Mouse (Mus musculus) hindbrain, embryonic 16.5 days (tissue): Measurements from ENCODE around the gene F2r. TPM values are rescaled to one million over a fixed set of nuclear protein-coding genes. Genes with fewer than 3 reads are reported as not detected.
A peak's percentile ranks its signal among the peaks of the same experiment; 100 is the strongest.

Source experiments
- ATAC-seq: fragments of 200-750 bp; cut with Nextera tagmentation; 2 replicates; pipeline ENCODE4 v1.8.0; 2017; ENCODE audit warnings: moderate TSS enrichment, moderate library complexity
- H3K27ac ChIP-seq: fragments of 300-500 bp; sonication (generic); 2 replicates; pipeline ENCODE4 v1.5.1; 2014; ENCODE audit warnings: low read depth, mild to moderate bottlenecking, control low read depth, low read length, moderate library complexity
- H3K27me3 ChIP-seq: fragments of 300-500 bp; sonication (generic); replicated peaks from 2 replicates; pipeline ENCODE4 v1.6.1; 2014; ENCODE audit warnings: low read length; ENCODE audit not compliant: control insufficient read depth, insufficient read depth
- H3K36me3 ChIP-seq: fragments of 300-500 bp; sonication (generic); 2 replicates; pipeline ENCODE4 v1.6.1; 2014; ENCODE audit warnings: mild to moderate bottlenecking, low read length, moderate library complexity, mixed read lengths; ENCODE audit not compliant: control insufficient read depth, insufficient read depth
- H3K4me1 ChIP-seq: fragments of 300-500 bp; sonication (generic); 2 replicates; pipeline ENCODE4 v1.6.1; 2014; ENCODE audit warnings: low read depth, low read length; ENCODE audit not compliant: control insufficient read depth, insufficient read depth
- H3K4me2 ChIP-seq: fragments of 300-500 bp; sonication (generic); 2 replicates; pipeline ENCODE4 v1.6.1; 2014; ENCODE audit warnings: mild to moderate bottlenecking, low read length, control low read depth, moderate library complexity
- H3K4me3 ChIP-seq: fragments of 300-500 bp; sonication (generic); 2 replicates; pipeline ENCODE4 v1.5.1; 2014; ENCODE audit warnings: mild to moderate bottlenecking, low read length, control low read depth, moderate library complexity
- H3K9ac ChIP-seq: fragments of 300-500 bp; sonication (generic); 2 replicates; pipeline ENCODE4 v1.6.1; 2014; ENCODE audit warnings: low read depth, mild to moderate bottlenecking, control low read depth, low read length, moderate library complexity
- H3K9me3 ChIP-seq: fragments of 300-500 bp; sonication (generic); 2 replicates; pipeline ENCODE4 v1.6.1; 2014; ENCODE audit warnings: mild to moderate bottlenecking, low read length, moderate library complexity; ENCODE audit not compliant: control insufficient read depth
- WGBS: fragments of 180-500 bp; shearing (Covaris S2); extraction: QIAGEN DNeasy Blood & Tissue Kit; methylation state at CpG from one replicate; pipeline ENCODE4 v1.1.7; 2014; 5-methylcytosine and 5-hydroxymethylcytosine counted together
- polyA plus RNA-seq: library from polyadenylated mRNA; unstranded; fragments of >200 nt; fragmentation: Nextera tagmentation; extraction: Ambion mirVana; gene quantifications from 2 replicates; pipeline ENCODE4 v1.2.1, GENCODE M21; 2015

Gene F2r
- polyA plus RNA-seq, 1 experiment from 2014 or later, result 55.8 TPM

DNA sequence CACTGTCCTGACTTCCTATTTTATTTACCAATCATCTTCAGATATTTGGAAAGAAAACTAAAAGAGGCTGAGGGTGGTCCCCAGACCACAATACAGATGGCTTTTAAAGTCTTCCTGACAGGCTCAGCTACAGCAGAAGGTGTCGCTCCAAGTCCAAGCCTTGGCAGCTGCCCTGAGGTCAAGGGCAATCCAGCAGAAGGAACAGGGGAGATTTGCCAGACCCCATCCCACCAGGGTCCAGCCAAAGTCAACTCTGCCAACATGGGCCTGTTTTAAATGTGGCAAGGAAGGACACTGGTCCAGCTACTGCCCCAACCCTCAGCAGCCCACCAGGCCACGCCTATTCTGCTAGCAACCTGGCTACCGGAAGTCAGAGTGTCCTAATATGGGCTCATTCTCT lies 31.7 kb upstream of the F2r start:
- no peak for ATAC-seq
- Histone ChIP-seq H3K36me3 (no peaks in the 10 kb centered on the region), H3K4me3 (no peak overlapping the region), H3K4me1 (no peaks in the 10 kb centered on the region), H3K4me2 (no peak overlapping the region), H3K27me3 (no peaks in the 10 kb centered on the region), H3K9ac (no peak overlapping the region), H3K27ac (no peak overlapping the region), H3K9me3 (no peaks in the 10 kb centered on the region)
- 86% methylated on average over 3 of the region's 3 CpGs for WGBS

DNA sequence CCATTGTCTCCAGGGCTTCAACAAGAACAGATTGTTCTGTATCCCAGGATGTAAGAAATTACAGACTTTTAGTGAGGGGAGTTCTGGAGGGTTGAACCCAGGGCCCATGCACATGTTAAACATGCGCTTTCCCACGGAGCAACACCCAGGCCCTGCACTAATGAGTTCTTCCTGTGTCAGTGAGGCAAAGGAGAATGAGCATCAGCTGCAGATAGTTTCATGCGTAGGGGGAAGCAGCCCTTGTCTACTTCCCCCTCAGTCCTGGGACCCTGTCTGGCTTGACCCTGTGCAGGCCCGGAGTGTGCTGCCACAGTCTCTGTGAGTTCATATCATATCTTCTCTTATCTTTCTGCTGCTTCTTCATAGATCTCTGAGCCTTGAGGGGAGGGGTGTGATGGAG lies 29.0 kb upstream of the F2r start:
- H3K27me3 ChIP-seq, result no peaks in the 10 kb centered on the region
- H3K4me1 ChIP-seq, result no peaks in the 10 kb centered on the region
- H3K36me3 ChIP-seq, result no peaks in the 10 kb centered on the region
- H3K9ac ChIP-seq, result no peak overlapping the region
- no peaks in the 10 kb centered on the region for H3K9me3 ChIP-seq
- no peak overlapping the region for H3K4me3 ChIP-seq
- H3K4me2 ChIP-seq, result no peak overlapping the region
- H3K27ac ChIP-seq, result no peak overlapping the region
- 86% methylated on average over 4 of the region's 4 CpGs for WGBS
- no peak for ATAC-seq

DNA sequence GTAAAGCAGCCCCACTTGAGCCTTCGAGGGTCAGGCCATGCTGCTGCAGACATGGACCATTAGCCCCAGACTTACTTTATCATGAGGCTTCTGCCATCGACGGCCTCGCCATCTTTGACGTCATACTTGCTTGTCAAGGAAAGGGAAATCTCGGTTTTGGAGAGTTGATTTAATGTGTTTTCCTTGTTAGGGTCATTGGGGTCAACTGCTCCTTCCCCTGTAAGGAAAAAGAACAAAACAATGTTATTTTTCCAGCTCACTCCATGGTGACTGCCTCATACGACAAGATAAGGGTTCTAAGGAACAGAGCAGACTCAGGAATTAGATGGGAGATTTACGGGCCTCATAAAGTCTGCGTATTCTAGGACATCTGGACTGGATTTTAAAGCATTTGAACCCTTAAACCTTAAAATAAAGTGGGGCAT lies 28.4 kb upstream of the F2r start:
- no peak overlapping the region for H3K4me2 ChIP-seq
- no peaks in the 10 kb centered on the region for H3K9me3 ChIP-seq
- 72% methylated on average over 9 of the region's 9 CpGs for WGBS
- no peaks in the 10 kb centered on the region for H3K4me1 ChIP-seq
- no peak for ATAC-seq
- H3K27ac ChIP-seq, result no peak overlapping the region
- H3K9ac ChIP-seq, result no peak overlapping the region
- no peak overlapping the region for H3K4me3 ChIP-seq
- H3K27me3 ChIP-seq, result no peaks in the 10 kb centered on the region
- H3K36me3 ChIP-seq, result no peaks in the 10 kb centered on the region

DNA sequence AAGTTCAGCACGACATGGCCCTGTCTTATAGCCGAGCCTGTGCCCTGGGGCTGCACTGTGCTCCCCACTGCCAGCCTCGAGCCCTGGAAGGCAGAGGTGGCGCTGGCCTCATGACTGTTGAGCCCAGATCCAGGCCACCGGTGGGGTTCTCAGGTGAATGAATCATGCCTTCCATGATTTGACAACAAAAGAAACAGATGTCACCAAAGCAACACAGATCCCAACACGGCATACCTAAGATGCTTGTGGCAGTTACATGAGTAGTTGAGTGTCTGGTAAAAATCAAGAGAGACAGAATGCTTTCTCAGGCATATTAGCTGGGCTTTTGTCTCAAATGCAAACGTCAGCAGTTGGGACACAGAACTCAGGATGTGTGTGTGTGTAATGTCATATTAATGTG lies 25.5 kb upstream of the F2r start:
- no peak overlapping the region for H3K27ac ChIP-seq
- H3K27me3 ChIP-seq, result no peaks in the 10 kb centered on the region
- H3K4me1 ChIP-seq, result peaks cover 7% of the 10 kb centered on the region
- H3K36me3 ChIP-seq, result no peaks in the 10 kb centered on the region
- no peak overlapping the region for H3K4me3 ChIP-seq
- H3K9me3 ChIP-seq, result no peaks in the 10 kb centered on the region
- H3K9ac ChIP-seq, result no peak overlapping the region
- WGBS, result 73% methylated on average over 7 of the region's 7 CpGs
- H3K4me2 ChIP-seq, result no peak overlapping the region
- ATAC-seq, result no peak

DNA sequence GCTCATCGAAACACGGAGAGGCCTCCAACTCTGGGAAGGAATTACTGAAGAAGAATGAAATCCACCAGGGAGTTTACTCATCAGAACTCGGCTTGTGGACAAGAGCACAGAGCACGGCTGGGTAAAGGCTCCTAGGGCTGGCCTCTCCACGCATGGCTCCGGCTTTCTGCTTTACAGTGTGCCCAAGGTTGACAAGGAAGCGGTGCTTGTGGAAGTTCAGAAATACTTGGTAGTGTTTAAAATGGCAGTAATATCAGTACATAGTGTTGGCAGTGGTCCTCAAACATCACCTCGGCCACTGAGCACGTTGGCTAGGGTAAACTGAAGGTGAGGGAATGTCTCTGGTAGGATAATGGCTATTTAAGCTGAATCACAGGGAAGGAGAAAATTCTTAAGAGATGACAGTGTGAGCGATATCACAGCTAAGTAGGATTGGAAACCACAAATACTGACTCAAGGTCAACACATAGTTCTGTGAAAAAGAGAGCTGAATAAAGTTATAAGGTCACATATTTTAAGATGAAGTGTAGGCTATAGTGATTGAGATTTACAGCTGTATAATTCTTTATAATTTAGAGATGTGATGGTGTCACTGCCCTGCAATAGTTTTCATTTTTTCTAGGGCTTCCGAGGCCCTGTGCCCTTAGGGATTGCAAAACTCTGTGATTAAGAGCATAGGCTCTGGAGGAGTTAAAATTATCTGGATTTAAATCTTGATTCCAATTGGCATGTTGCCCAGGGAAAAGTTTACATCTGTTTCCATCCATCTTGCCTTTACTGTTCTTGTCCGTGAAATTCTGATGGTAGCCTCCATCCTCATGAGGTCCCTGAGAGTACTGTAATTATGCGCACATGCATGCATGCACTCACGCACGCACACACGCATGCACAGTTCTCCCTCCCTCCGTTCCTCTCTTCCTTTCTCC lies 23.0 kb upstream of the F2r start:
- no peak for ATAC-seq

DNA sequence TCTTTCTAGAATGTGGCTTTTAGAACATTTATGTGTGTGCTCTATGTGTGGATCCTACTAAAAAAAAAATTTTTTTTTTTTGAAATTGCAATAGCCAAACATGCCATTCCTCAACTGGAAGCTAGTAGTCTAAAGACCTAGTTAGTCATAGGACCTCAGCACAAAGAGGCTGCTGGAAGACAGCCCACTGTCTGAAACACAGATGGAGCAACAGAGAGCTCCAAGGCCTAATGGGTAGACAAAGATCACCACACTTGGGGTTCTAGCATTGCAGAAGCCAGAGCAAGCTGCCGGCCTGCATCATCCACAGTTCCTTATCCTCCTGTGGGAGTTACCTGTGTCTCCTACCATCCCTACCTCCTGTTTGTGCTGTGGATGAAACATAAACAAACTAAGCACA lies 22.1 kb upstream of the F2r start:
- Histone ChIP-seq H3K36me3 (no peaks in the 10 kb centered on the region), H3K4me1 (peaks cover 9% of the 10 kb centered on the region), H3K4me2 (no peak overlapping the region), H3K9me3 (no peaks in the 10 kb centered on the region), H3K4me3 (no peak overlapping the region), H3K27me3 (no peaks in the 10 kb centered on the region), H3K9ac (no peak overlapping the region), H3K27ac (no peak overlapping the region)
- 83% methylated on average over 1 of the region's 1 CpGs for WGBS
- ATAC-seq, result no peak

More for the DNA sequence above, 23.0 kb upstream of the F2r start:
- H3K4me1 ChIP-seq, result peaks cover 9% of the 10 kb centered on the region
- H3K27ac ChIP-seq, result no peak overlapping the region
- H3K4me2 ChIP-seq, result no peak overlapping the region
- no peaks in the 10 kb centered on the region for H3K9me3 ChIP-seq
- H3K4me3 ChIP-seq, result no peak overlapping the region
- H3K27me3 ChIP-seq, result no peaks in the 10 kb centered on the region
- no peak overlapping the region for H3K9ac ChIP-seq
- no peaks in the 10 kb centered on the region for H3K36me3 ChIP-seq
- whole genome bisulfite sequencing, result 87% methylated on average over 17 of the region's 17 CpGs

DNA sequence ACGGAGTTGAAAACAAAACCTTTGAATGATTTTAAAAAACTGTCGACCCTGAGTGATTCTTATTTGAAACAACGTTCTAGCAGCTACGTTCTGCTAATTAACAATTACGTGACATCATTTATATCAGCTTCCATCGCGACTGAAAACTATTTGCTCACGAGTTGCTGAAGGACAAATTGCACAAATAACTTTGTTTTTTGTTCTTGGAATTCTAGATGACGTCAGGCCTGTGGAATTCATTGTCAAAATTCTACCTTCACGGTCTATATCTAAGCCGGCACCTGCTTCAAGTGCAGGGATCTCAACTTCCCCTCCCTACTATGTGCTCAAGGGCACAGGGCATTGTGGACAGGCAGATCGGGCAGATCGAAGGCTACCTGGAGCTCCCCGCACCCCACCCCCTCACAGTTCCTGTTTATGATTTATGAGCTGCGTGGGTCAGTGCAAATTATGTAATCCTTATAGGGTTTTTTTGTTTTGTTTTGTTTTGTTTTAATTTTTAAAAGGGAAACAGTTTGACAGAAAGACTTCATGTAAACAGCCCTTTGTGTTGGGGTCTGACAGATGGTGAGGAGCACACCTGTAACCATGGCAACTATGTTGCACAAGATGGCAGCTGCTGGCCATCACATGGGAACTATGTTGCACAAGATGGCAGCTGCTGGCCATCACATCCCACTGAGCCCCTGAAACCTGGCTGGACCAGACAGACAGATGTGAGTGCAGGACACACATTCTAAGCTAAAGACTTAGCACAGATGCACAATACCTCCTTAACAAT lies 21.2 kb upstream of the F2r start:
- peak; percentile 77 for ATAC-seq
- Histone ChIP-seq H3K4me1 (peaks cover 9% of the 10 kb centered on the region), H3K9me3 (no peaks in the 10 kb centered on the region), H3K4me2 (no peak overlapping the region), H3K27ac (peak overlapping the region; percentile 3; the same call in 1 of the 2 replicates), H3K27me3 (no peaks in the 10 kb centered on the region), H3K36me3 (no peaks in the 10 kb centered on the region), H3K4me3 (no peak overlapping the region), H3K9ac (no peak overlapping the region)
- WGBS, result 59% methylated on average over 15 of the region's 15 CpGs

DNA sequence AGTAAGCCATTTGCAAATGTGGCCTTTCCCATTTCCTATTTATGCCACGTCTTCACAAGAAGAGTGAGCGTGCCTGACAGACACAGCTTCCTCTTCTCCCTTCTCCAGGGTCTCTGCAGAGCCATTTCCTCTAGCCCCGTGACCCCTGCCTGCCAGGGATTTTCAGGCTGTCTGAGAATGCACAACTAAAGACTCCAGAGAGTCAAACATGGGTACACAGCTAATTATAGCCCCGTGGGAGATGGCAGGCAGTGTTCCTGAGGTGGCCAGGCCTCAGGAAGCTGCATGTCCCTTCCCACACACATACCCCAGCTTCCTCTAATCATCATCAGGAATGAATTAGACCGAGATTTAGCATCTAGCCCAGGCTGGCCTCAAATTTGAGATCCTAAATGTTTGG lies 20.6 kb upstream of the F2r start:
- H3K27ac ChIP-seq, result peak overlapping the region; percentile 3; the same call in 1 of the 2 replicates
- peak overlapping the region; percentile 5; the same call in 1 of the 2 replicates for H3K9ac ChIP-seq
- peaks cover 9% of the 10 kb centered on the region for H3K4me1 ChIP-seq
- WGBS, result 34% methylated on average over 5 of the region's 5 CpGs
- H3K4me3 ChIP-seq, result no peak overlapping the region
- 0 out of 2 replicates have a peak, but pooled peaks have one; percentile 16 for ATAC-seq
- H3K27me3 ChIP-seq, result no peaks in the 10 kb centered on the region
- H3K9me3 ChIP-seq, result no peaks in the 10 kb centered on the region
- no peaks in the 10 kb centered on the region for H3K36me3 ChIP-seq
- H3K4me2 ChIP-seq, result no peak overlapping the region

DNA sequence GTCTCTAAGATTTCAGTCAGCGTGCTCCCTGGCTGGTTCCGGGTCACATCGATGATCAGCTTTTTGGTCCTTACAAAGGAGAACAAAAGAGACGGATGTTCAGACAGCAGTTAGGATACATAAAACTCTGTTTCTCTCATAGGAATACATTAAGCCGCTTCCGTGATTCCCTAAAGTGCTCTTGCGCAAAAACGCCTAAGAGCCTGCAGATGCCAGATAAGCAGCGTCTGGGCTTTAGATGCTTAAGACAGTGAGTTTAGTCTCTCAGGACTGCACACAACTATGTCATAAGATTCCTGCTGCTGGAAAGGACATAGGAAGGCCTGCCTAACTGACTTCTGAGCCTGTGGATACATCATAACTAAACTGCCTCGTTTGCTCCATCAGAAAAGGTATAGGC lies 19.4 kb upstream of the F2r start:
- Histone ChIP-seq H3K27ac (no peak overlapping the region), H3K9me3 (no peaks in the 10 kb centered on the region), H3K4me2 (no peak overlapping the region), H3K4me3 (no peak overlapping the region), H3K4me1 (peaks cover 9% of the 10 kb centered on the region), H3K36me3 (no peaks in the 10 kb centered on the region), H3K9ac (no peak overlapping the region), H3K27me3 (no peaks in the 10 kb centered on the region)
- no peak for ATAC-seq
- WGBS, result 83% methylated on average over 10 of the region's 10 CpGs
